Mouse (Mus musculus) stomach, postnatal 0 days (tissue): Measurements from ENCODE around the gene Gse1. TPM values are rescaled to one million over a fixed set of nuclear protein-coding genes. Genes with fewer than 3 reads are reported as not detected.

Source experiments
- ATAC-seq: fragments of 200-750 bp; cut with Nextera tagmentation; 2 replicates; pipeline ENCODE4 v1.8.0; 2017; ENCODE audit not compliant: low FRiP score, low TSS enrichment
- DNase-seq: peaks from one replicate; pipeline ENCODE4 v3.0.0-alpha.2; 2016; ENCODE audit warnings: low spot score
- H3K27ac ChIP-seq: fragments of 300-500 bp; sonication (generic); replicated peaks from 2 replicates; pipeline ENCODE4 v1.5.1; 2014; ENCODE audit warnings: mild to moderate bottlenecking, control low read depth
- H3K27me3 ChIP-seq: fragments of 300-500 bp; sonication (generic); 2 replicates; pipeline ENCODE4 v1.6.1; 2014; ENCODE audit warnings: low read length; ENCODE audit not compliant: control insufficient read depth, insufficient read depth
- H3K36me3 ChIP-seq: fragments of 300-500 bp; sonication (generic); 2 replicates; pipeline ENCODE4 v1.6.1; 2014; ENCODE audit warnings: low read length, mixed read lengths; ENCODE audit not compliant: control insufficient read depth, insufficient read depth
- H3K4me1 ChIP-seq: fragments of 300-500 bp; sonication (generic); replicated peaks from 2 replicates; pipeline ENCODE4 v1.6.1; 2014; ENCODE audit warnings: antibody characterized with exemption; ENCODE audit not compliant: control insufficient read depth, insufficient read depth
- H3K4me2 ChIP-seq: fragments of 300-500 bp; sonication (generic); replicated peaks from 2 replicates; pipeline ENCODE4 v1.6.1; 2014; ENCODE audit warnings: low read depth, mild to moderate bottlenecking, control low read depth, moderate library complexity
- H3K4me3 ChIP-seq: fragments of 300-500 bp; sonication (generic); 2 replicates; pipeline ENCODE4 v1.5.1; 2014; ENCODE audit warnings: low read depth, low read length, control low read depth
- H3K9ac ChIP-seq: fragments of 300-500 bp; sonication (generic); 2 replicates; pipeline ENCODE4 v1.6.1; 2014; ENCODE audit warnings: mild to moderate bottlenecking, low read length, control low read depth, mixed read lengths
- H3K9me3 ChIP-seq: fragments of 300-500 bp; sonication (generic); 2 replicates; pipeline ENCODE4 v1.6.1; 2016; ENCODE audit warnings: low read length; ENCODE audit not compliant: control insufficient read depth
- CTCF ChIP-seq: IDR thresholded peaks from 2 replicates; pipeline ENCODE4 v1.5.1; 2016; ENCODE audit warnings: antibody characterized with exemption, low read depth, mild to moderate bottlenecking, moderate library complexity
- EP300 ChIP-seq: optimal IDR thresholded peaks from 2 replicates; pipeline ENCODE3; 2016; ENCODE audit warnings: antibody characterized with exemption
- WGBS: fragments of 180-500 bp; shearing (Covaris S2); extraction: QIAGEN DNeasy Blood & Tissue Kit; methylation state at CpG from one replicate; pipeline ENCODE4 v1.1.7; 2014; 5-methylcytosine and 5-hydroxymethylcytosine counted together
- polyA plus RNA-seq: library from polyadenylated mRNA; unstranded; fragments of >200 nt; fragmentation: Nextera tagmentation; extraction: Ambion mirVana; gene quantifications from 2 replicates; pipeline ENCODE4 v1.2.1, GENCODE M21; 2015

Gse1 gene
- polyA plus RNA-seq, 1 experiment from 2014 or later, result 6.4 TPM

DNA sequence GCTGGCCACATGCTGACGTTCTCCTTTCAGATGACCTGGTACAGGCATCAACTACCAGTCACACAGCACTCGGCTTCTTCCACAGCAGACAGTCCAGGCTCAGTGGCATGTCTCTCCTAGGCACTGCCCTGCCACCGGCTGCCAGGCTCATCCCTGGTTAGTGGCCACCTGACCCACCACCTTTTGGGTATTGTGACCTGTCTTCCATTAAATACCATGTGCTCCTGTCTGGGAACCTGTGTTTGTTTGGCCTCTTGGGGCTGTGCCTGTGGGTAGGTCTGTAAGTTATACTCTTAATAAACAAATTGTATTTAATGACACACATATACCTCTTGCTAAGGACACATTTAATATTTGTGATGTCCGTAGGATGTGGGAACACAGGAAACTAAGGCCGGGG, 142.9 kb downstream of the Gse1 start:
- Histone ChIP-seq H3K4me1 (peaks cover 22% of the 10 kb centered on the region), H3K4me3 (no peak overlapping the region), H3K4me2 (no peak overlapping the region), H3K36me3 (no peaks in the 10 kb centered on the region), H3K27ac (no peak overlapping the region), H3K9me3 (no peaks in the 10 kb centered on the region), H3K9ac (no peak overlapping the region), H3K27me3 (no peaks in the 10 kb centered on the region)
- DNase-seq (no peak), ATAC-seq (no peak)
- 79% methylated on average over 5 of the region's 5 CpGs for WGBS
- no peak for TF ChIP-seq CTCF
- no peak for TF ChIP-seq EP300

DNA sequence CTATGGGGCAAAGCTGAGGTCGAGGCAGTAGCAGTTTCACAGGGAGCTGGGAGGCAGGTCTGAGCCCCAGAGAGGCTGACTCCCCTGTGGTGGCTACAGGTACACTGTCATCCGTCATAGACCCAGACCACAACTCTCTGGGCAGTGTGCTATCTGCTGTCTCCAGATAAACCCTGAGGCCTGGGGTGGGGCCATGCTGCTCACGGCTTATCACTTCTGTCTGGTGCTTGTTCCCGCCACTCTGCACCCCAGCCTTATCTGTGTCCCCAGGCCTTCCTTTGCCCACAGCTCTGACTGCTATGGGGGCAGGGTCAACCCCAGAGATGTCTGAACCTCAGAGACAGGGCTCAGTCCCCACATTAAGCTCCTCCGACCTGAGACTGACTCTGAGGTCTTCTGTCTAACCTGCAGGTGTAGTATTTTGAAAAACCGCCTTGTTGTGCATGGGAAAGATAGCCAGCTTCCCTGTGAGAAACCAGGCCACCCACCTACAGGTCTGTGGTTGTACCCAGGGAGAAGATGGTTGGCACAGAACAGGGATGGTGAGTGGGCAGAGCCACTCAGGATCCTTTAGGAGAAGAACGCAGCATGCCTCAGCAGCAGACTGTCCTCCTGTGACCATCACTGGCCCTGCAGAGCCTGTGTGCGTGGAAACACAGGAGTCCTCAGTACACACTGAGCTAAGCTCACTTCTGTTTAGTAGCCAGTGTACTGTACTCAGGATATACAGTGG, 143.6 kb downstream of the Gse1 start:
- Histone ChIP-seq H3K36me3 (no peaks in the 10 kb centered on the region), H3K9me3 (no peaks in the 10 kb centered on the region), H3K4me1 (peaks cover 22% of the 10 kb centered on the region), H3K4me2 (no peak overlapping the region), H3K9ac (no peak overlapping the region), H3K4me3 (no peak overlapping the region), H3K27ac (no peak overlapping the region), H3K27me3 (no peaks in the 10 kb centered on the region)
- TF ChIP-seq EP300 (no peak), CTCF (no peak)
- DNase-seq, result no peak
- WGBS, result 62% methylated on average over 8 of the region's 8 CpGs
- no peak for ATAC-seq

DNA sequence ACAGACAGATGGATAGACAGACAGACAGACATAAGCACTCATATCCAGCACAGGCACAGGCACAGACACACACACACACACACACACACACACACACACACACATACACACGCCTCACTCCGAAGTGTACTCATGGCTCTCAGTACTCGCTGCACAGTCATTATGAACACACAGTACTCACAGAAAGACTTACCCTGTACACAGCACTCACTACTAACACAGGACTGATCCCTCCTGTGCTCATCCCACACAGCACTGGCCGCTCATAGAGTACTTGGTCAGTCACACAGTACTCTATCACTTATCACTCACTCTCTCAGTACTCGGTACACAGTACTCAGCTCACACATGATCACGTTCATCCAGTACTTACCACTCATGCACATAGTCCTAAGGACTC, 144.4 kb downstream of the Gse1 start:
- H3K4me1 ChIP-seq, result peaks cover 22% of the 10 kb centered on the region
- H3K9ac ChIP-seq, result no peak overlapping the region
- 90% methylated on average over 6 of the region's 6 CpGs for WGBS
- no peak for ATAC-seq
- DNase-seq, result no peak
- no peak overlapping the region for H3K4me2 ChIP-seq
- H3K27ac ChIP-seq, result no peak overlapping the region
- H3K4me3 ChIP-seq, result no peak overlapping the region
- TF ChIP-seq CTCF (no peak), EP300 (no peak)
- H3K27me3 ChIP-seq, result no peaks in the 10 kb centered on the region
- H3K9me3 ChIP-seq, result no peaks in the 10 kb centered on the region
- H3K36me3 ChIP-seq, result no peaks in the 10 kb centered on the region

DNA sequence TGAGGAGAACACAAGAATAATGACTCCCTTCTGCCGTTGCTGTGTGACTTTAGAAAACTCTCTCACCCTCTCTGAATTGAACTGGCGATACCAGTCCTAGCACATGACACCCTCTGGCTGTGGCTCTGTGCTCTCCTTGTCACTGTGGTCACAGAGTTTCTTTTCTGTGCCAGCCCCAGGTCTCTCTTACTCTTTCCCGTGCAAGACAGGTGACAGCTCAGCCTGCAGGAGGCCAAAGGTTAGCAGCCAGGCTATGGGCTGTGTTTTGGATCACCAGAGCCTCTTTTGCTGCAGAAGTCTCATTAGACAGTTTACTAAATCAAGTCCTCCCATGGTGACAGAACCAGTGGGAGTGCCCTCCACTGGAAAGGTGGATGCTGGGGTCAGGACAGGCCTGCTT, 145.4 kb downstream of the Gse1 start:
- 51% methylated on average over 3 of the region's 3 CpGs for WGBS
- peaks cover 22% of the 10 kb centered on the region for H3K4me1 ChIP-seq
- no peak overlapping the region for H3K4me2 ChIP-seq
- no peak for DNase-seq
- no peak for TF ChIP-seq EP300
- TF ChIP-seq CTCF, result no peak
- H3K27me3 ChIP-seq, result no peaks in the 10 kb centered on the region
- no peak overlapping the region for H3K4me3 ChIP-seq
- H3K36me3 ChIP-seq, result no peaks in the 10 kb centered on the region
- ATAC-seq, result no peak
- H3K9ac ChIP-seq, result no peak overlapping the region
- no peaks in the 10 kb centered on the region for H3K9me3 ChIP-seq
- H3K27ac ChIP-seq, result peak overlapping the region; percentile 77

DNA sequence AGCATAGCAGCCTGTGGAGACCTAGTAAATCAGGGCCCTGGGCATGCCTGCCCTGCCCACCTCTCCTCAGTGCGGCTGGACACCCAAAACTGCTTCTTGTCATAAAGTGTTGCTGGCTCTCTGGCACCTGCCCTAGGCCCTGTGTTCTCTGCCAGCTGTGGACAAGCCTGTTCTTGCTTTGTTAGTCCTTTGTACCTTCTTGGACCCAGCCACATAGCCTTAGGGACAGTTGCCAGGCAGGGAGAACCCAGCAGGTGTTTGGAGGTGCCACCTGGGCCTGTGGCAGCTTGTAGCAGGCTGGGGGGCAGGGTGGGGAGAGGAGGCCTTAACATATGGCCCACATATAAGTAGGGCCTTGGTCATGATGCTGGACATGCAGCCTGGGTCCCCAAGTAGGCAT, 145.8 kb downstream of the Gse1 start:
- Histone ChIP-seq H3K4me3 (no peak overlapping the region), H3K9ac (peak overlapping the region; percentile 23; the same call in 1 of the 2 replicates), H3K27me3 (no peaks in the 10 kb centered on the region), H3K27ac (peak overlapping the region; percentile 77), H3K4me2 (no peak overlapping the region), H3K4me1 (peaks cover 19% of the 10 kb centered on the region), H3K9me3 (no peaks in the 10 kb centered on the region), H3K36me3 (no peaks in the 10 kb centered on the region)
- TF ChIP-seq EP300, result no peak
- TF ChIP-seq CTCF, result no peak
- no peak for DNase-seq
- ATAC-seq, result no peak
- 58% methylated on average over 1 of the region's 1 CpGs for WGBS

DNA sequence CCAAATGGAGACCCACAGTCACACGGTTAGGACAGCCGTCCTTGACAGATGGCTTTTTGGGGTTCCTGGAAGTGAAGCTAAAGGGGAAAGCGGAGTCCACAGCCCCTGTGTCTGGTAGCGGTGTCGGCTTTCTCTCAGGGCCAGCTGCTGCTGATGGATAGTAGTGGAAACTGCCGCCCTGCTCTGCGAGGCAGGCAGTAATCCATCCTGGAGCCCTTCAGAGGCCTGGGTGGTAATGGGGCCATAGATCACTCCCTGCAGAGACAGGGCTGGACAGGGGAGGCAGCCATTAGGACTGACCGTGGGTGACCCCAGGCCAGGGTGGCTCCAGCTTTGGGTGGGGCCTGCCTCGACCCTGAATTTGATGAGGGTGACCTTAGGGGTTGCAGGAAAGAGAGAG, 146.3 kb downstream of the Gse1 start:
- no peaks in the 10 kb centered on the region for H3K36me3 ChIP-seq
- ATAC-seq (no peak), DNase-seq (no peak)
- peak overlapping the region; percentile 77 for H3K27ac ChIP-seq
- H3K4me1 ChIP-seq, result peaks cover 18% of the 10 kb centered on the region
- H3K9ac ChIP-seq, result 0 out of 2 replicates have a peak overlapping the region, but pooled peaks have one; percentile 23
- H3K4me2 ChIP-seq, result no peak overlapping the region
- H3K4me3 ChIP-seq, result no peak overlapping the region
- H3K9me3 ChIP-seq, result no peaks in the 10 kb centered on the region
- 37% methylated on average over 9 of the region's 9 CpGs for WGBS
- no peaks in the 10 kb centered on the region for H3K27me3 ChIP-seq
- no peak for TF ChIP-seq EP300
- no peak for TF ChIP-seq CTCF
